Mouse (Mus musculus) stomach, embryonic 14.5 days (tissue): ENCODE measurements around the gene Pdrg1. TPM values are rescaled to one million over a fixed set of nuclear protein-coding genes. Genes with fewer than 3 reads are reported as not detected.

Experiments
- ATAC-seq: fragments of 200-750 bp; cut with Nextera tagmentation; 2 replicates; pipeline ENCODE4 v1.8.0; 2017; ENCODE audit warnings: low read depth, moderate TSS enrichment; ENCODE audit not compliant: insufficient number of reproducible peaks, insufficient read depth, low FRiP score
- H3K27ac ChIP-seq: fragments of 300-500 bp; sonication (generic); 2 replicates; pipeline ENCODE4 v1.5.1; 2014; ENCODE audit warnings: mild to moderate bottlenecking, low read length, moderate library complexity, mixed read lengths
- H3K27me3 ChIP-seq: fragments of 300-500 bp; sonication (generic); 2 replicates; pipeline ENCODE4 v1.6.1; 2014; ENCODE audit warnings: low read length, control low read depth, mixed read lengths; ENCODE audit not compliant: control insufficient read depth, insufficient read depth
- H3K36me3 ChIP-seq: fragments of 300-500 bp; sonication (generic); 2 replicates; pipeline ENCODE4 v1.6.1; 2014; ENCODE audit warnings: mild to moderate bottlenecking, control low read depth, low read length, moderate library complexity, mixed read lengths; ENCODE audit not compliant: control insufficient read depth, insufficient read depth
- H3K4me1 ChIP-seq: fragments of 300-500 bp; sonication (generic); 2 replicates; pipeline ENCODE4 v1.6.1; 2014; ENCODE audit warnings: low read length, control low read depth, mixed read lengths; ENCODE audit not compliant: control insufficient read depth, insufficient read depth
- H3K4me2 ChIP-seq: fragments of 300-500 bp; sonication (generic); replicated peaks from 2 replicates; pipeline ENCODE4 v1.6.1; 2014; ENCODE audit warnings: low read depth, low read length, control low read depth
- H3K4me3 ChIP-seq: fragments of 300-500 bp; sonication (generic); 2 replicates; pipeline ENCODE4 v1.5.1; 2014; ENCODE audit warnings: low read depth, low read length, control low read depth
- H3K9ac ChIP-seq: fragments of 300-500 bp; sonication (generic); replicated peaks from 2 replicates; pipeline ENCODE4 v1.6.1; 2014; ENCODE audit warnings: low read depth, mild to moderate bottlenecking, control low read depth, low read length, moderate library complexity, mixed read lengths
- H3K9me3 ChIP-seq: fragments of 300-500 bp; sonication (generic); 2 replicates; pipeline ENCODE4 v1.6.1; 2016; ENCODE audit warnings: low read depth, low read length, control low read depth; ENCODE audit not compliant: control insufficient read depth
- WGBS: fragments of 180-500 bp; shearing (Covaris S2); extraction: QIAGEN DNeasy Blood & Tissue Kit; methylation state at CpG from one replicate; pipeline ENCODE4 v1.1.7; 2014; 5-methylcytosine and 5-hydroxymethylcytosine counted together
- polyA plus RNA-seq: library from polyadenylated mRNA; unstranded; fragments of >200 nt; fragmentation: Nextera tagmentation; extraction: Ambion mirVana; gene quantifications from 2 replicates; pipeline ENCODE4 v1.2.1, GENCODE M21; 2014

The Pdrg1 gene
- polyA plus RNA-seq, 1 experiment from 2014 or later: 59.7 TPM

GRCm38 (mm10) chr2:153033545-153034230 lies 18.5 kb upstream of the Pdrg1 start:
- no peak for ATAC-seq
- no peak overlapping the region for H3K27ac ChIP-seq
- no peaks in the 10 kb centered on the region for H3K36me3 ChIP-seq
- no peak overlapping the region for H3K4me2 ChIP-seq
- H3K4me1 ChIP-seq: peaks cover 4% of the 10 kb centered on the region; the same call in 1 of the 2 replicates
- H3K4me3 ChIP-seq: no peak overlapping the region
- WGBS: 68% methylated on average over 5 of the region's 5 CpGs
- peaks cover 26% of the 10 kb centered on the region for H3K27me3 ChIP-seq
- H3K9me3 ChIP-seq: no peaks in the 10 kb centered on the region
- H3K9ac ChIP-seq: no peak overlapping the region

GRCm38 (mm10) chr2:153032973-153033372 lies 17.7 kb upstream of the Pdrg1 start:
- Histone ChIP-seq H3K9me3 (no peaks in the 10 kb centered on the region), H3K4me2 (no peak overlapping the region), H3K27me3 (peaks cover 26% of the 10 kb centered on the region), H3K9ac (no peak overlapping the region), H3K4me3 (0 out of 2 replicates have a peak overlapping the region, but pooled peaks have one; percentile 40), H3K27ac (no peak overlapping the region), H3K36me3 (no peaks in the 10 kb centered on the region), H3K4me1 (peaks cover 4% of the 10 kb centered on the region; the same call in 1 of the 2 replicates)
- WGBS: 18% methylated on average over 4 of the region's 4 CpGs
- no peak for ATAC-seq

- peaks cover 26% of the 10 kb centered on the region for H3K27me3 ChIP-seq
- peak; percentile 56 for ATAC-seq
- H3K4me3 ChIP-seq: peak overlapping the region; percentile 40
Observed at GRCm38 (mm10) chr2:153032083-153032842, 17.0 kb upstream of the Pdrg1 start.

DNA sequence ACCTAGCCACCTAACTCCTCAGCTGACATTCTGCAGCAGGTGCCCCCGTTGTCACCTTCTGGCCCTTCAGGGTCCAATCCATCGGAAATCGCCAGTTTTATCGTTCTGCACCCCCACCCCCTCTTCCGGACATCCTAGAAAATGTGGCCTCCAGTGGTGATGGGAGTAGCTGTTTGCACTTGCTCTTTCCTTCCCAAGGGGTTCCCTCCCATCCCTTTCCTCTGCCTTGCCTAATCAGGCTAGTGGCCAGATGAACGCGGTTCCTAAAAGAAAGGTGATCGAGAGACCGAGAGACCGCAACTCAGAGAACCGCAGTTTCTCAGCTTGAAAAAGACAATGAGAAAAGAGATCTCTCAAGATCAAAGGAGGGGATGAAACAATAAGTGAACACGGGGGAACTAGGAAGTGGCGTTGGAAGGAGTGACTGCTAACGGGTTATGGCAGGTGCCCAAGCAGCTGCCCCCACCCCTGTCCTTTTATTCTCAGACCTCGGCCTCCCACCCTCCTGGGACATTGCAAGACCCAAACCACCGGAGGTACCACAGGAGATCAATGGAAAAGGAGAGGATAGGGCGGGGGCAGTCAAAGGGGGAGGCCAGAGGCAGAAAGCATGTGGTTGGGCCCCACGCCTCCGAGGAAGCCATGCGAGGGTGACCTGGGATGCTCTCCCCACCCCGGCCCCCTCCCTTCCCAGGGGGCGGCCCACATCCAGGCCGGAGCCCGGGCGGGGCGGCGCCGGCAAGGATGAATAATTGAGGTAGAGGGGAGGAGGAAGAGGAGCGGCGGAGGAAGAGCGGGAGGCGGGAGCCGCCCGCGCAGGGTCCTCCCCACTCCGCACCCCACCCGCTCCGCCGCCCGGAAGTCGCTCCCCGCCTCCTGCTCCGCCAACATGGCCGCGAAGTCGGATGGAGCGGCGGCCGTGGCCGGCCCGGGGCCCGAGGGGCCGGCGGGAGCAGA lies 16.2 kb upstream of the Pdrg1 start, which contains the start of gene Xkr7:
Gene Xkr7, plus strand, starts transcription at position 727 of the 957 bp plus-strand sequence.
- peak; percentile 42; the same call in 1 of the 2 replicates for ATAC-seq

More at GRCm38 (mm10) chr2:153032083-153032842, 17.0 kb upstream of the Pdrg1 start:
- WGBS: 2% methylated on average over 50 of the region's 58 CpGs
- H3K4me1 ChIP-seq: peaks cover 4% of the 10 kb centered on the region; the same call in 1 of the 2 replicates
- H3K27ac ChIP-seq: no peak overlapping the region
- H3K4me2 ChIP-seq: peak overlapping the region; percentile 84
- H3K36me3 ChIP-seq: no peaks in the 10 kb centered on the region
- H3K9me3 ChIP-seq: no peaks in the 10 kb centered on the region
- H3K9ac ChIP-seq: no peak overlapping the region

GRCm38 (mm10) chr2:153030422-153030821 lies 15.2 kb upstream of the Pdrg1 start:
- H3K9ac ChIP-seq: no peak overlapping the region
- H3K27me3 ChIP-seq: peaks cover 26% of the 10 kb centered on the region
- peaks cover 4% of the 10 kb centered on the region; the same call in 1 of the 2 replicates for H3K4me1 ChIP-seq
- no peaks in the 10 kb centered on the region for H3K9me3 ChIP-seq
- no peak overlapping the region for H3K4me3 ChIP-seq
- no peak for ATAC-seq
- no peaks in the 10 kb centered on the region for H3K36me3 ChIP-seq
- H3K4me2 ChIP-seq: no peak overlapping the region
- WGBS: 21% methylated on average over 4 of the region's 4 CpGs
- no peak overlapping the region for H3K27ac ChIP-seq

More for the DNA sequence above, 16.2 kb upstream of the Pdrg1 start, which contains the start of gene Xkr7:
- Histone ChIP-seq H3K9me3 (no peaks in the 10 kb centered on the region), H3K4me1 (peaks cover 4% of the 10 kb centered on the region; the same call in 1 of the 2 replicates), H3K4me3 (peak within 1 kb of the TSS; percentile 40), H3K36me3 (no peaks in the 10 kb centered on the region), H3K9ac (no peak within 1 kb of the TSS), H3K4me2 (peak within 1 kb of the TSS; percentile 84), H3K27me3 (peaks cover 26% of the 10 kb centered on the region), H3K27ac (no peak within 1 kb of the TSS)
- 2% methylated on average over 54 of the region's 54 CpGs for WGBS

DNA sequence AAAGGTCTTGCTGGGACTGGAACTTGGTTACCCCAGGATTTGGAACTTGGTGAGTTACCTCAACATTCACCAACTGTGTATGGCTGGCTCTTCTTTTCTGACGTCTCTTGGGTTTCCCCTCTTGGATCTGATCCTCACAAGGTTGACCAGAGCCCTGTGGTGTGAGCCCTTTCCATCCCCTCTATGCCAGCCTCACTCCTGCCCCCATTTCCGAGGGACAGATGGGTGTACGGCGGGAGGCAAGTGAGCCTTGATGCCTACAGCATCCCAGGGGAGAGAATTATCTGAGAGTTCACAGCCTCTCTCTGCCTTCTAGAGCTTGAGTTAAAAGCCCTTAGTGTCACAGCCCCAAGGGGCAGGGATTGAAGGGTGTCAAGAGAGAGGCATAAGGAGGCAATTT lies 12.3 kb upstream of the Pdrg1 start:
- Histone ChIP-seq H3K9ac (no peak overlapping the region), H3K36me3 (no peaks in the 10 kb centered on the region), H3K4me1 (peaks cover 4% of the 10 kb centered on the region; the same call in 1 of the 2 replicates), H3K4me2 (no peak overlapping the region), H3K27me3 (peaks cover 23% of the 10 kb centered on the region), H3K9me3 (no peaks in the 10 kb centered on the region), H3K27ac (no peak overlapping the region), H3K4me3 (no peak overlapping the region)
- WGBS: 43% methylated on average over 4 of the region's 4 CpGs
- ATAC-seq: no peak

- Histone ChIP-seq H3K9me3 (no peaks in the 10 kb centered on the region), H3K4me3 (no peak overlapping the region), H3K36me3 (no peaks in the 10 kb centered on the region), H3K4me2 (no peak overlapping the region), H3K4me1 (no peaks in the 10 kb centered on the region), H3K9ac (no peak overlapping the region), H3K27ac (no peak overlapping the region), H3K27me3 (peaks cover 11% of the 10 kb centered on the region)
- no peak for ATAC-seq
- WGBS: 81% methylated on average over 7 of the region's 7 CpGs
Observed at GRCm38 (mm10) chr2:153026052-153026451, 10.8 kb upstream of the Pdrg1 start.

DNA sequence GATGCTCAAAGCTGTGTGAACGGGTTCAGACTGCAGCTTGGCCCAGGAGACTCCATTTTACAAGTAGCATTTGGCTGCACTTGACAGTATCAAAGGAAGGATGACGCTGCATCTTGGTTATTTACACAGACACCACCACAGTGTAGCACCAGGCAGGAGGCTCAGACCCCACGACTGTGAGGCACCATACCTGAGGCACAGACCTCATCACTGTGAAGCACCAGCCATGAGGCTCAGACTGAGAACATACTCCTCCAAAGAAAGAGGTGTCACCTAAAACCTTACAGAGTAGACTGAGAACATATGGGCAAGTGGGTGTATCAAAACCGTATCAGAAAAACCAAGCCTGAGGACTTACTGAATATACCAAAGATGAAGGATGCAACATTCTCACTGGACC lies 7.6 kb upstream of the Pdrg1 start:
- Histone ChIP-seq H3K27ac (no peak overlapping the region), H3K9ac (no peak overlapping the region), H3K36me3 (no peaks in the 10 kb centered on the region), H3K27me3 (no peaks in the 10 kb centered on the region), H3K9me3 (no peaks in the 10 kb centered on the region), H3K4me1 (no peaks in the 10 kb centered on the region), H3K4me3 (no peak overlapping the region), H3K4me2 (no peak overlapping the region)
- WGBS: 58% methylated on average over 4 of the region's 4 CpGs
- no peak for ATAC-seq
